Mouse (Mus musculus) cerebellum, postnatal 10 days (tissue): ENCODE results near the gene Gm10408.
"Not testable (repeated sequence)": the region's sequence is repeated elsewhere in the genome, so short reads cannot be mapped to it uniquely, and the experiment has no call there.

ENCODE experiments used
- DNase-seq, 2 experiments: peaks; one replicate each; pipeline ENCODE4 v3.0.0; 2021; ENCODE audit warnings: mixed read lengths in 2 of 2

Gm10408 gene

GRCm38 (mm10) chr14:3449079-3449478 is at the start of gene Gm10408:
Gene Gm10408, plus strand, starts transcription at chr14:3449379.
- not testable (repeated sequence) for DNase-seq

DNA sequence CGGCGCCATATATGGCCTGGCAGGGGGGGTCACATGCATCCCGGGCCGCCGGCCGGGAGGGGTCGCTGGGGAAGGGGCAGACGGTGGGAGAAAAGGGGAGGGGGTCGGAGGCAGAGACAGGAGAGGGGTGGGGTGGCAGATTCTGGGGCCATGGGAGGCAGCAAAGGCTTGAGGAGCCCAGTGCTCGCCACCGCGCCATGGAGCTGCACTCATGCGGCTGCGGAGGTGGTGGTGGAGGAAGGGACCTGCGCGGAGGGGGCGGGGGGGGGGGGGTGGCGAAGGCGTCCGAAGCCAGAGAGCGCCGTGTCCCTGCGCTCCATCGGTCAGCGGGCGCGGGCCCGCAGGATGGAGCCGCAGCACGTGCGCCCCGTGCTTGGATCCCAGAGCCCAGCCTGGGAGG is 36.9 kb upstream of the Gm10408 start, which contains the start of gene Gm10409:
Gene Gm10409 (plus strand): TSS at position 301 of the 400 bp plus-strand sequence.
- DNase-seq, result peak in 1 of 2 experiments; percentile 0

GRCm38 (mm10) chr14:3427803-3428202 is 21.4 kb upstream of the Gm10408 start, which contains the start of gene Gm3005:
Gene Gm3005, plus strand, starts transcription at chr14:3428103.
- not testable (repeated sequence) for DNase-seq
